Mouse (Mus musculus) left cerebral cortex, adult 8-10 months (tissue): ENCODE data around the gene Gm17783. TPM values are rescaled to one million over a fixed set of nuclear protein-coding genes. Genes with fewer than 3 reads are reported as not detected.
"Not testable (repeated sequence)": the region's sequence is repeated elsewhere in the genome, so short reads cannot be mapped to it uniquely, and the experiment has no call there.

ENCODE experiments used
- DNase-seq, 2 experiments: peaks; one replicate each; pipeline ENCODE4 v3.0.0; 2022; ENCODE audit warnings: low spot score in 2 of 2
- total RNA-seq, 4 experiments: library from RNA; stranded (reverse); gene quantifications; 2 replicates each; pipeline ENCODE4 v1.2.4; 2022

The Gm17783 gene
- not detected for total RNA-seq

- DNase-seq = no peak
Observed at GRCm38 (mm10) chr16:45531950-45532349, at the start of gene Gm17783. Gm17783 (minus strand) TSS chr16:45532050.

GRCm38 (mm10) chr16:45579883-45580282, 48.0 kb upstream of the Gm17783 start:
- DNase-seq = no peak

GRCm38 (mm10) chr16:45572307-45572706, 40.5 kb upstream of the Gm17783 start:
- no peak for DNase-seq

GRCm38 (mm10) chr16:45561747-45562146, 29.9 kb upstream of the Gm17783 start:
- no peak for DNase-seq

- DNase-seq = no peak
Observed at GRCm38 (mm10) chr16:45551579-45551978, 19.7 kb upstream of the Gm17783 start.

- DNase-seq = no peak
Observed at GRCm38 (mm10) chr16:45547982-45548381, 16.1 kb upstream of the Gm17783 start.

GRCm38 (mm10) chr16:45544341-45544740, 12.5 kb upstream of the Gm17783 start:
- DNase-seq = no peak

- no peak for DNase-seq
Observed at GRCm38 (mm10) chr16:45542108-45542507, 10.3 kb upstream of the Gm17783 start.

- not testable (repeated sequence) for DNase-seq
Observed at GRCm38 (mm10) chr16:45538342-45538741, 6.5 kb upstream of the Gm17783 start.

GRCm38 (mm10) chr16:45535009-45535408, 3.2 kb upstream of the Gm17783 start, which contains the start of gene Slc9c1:
Slc9c1 (plus strand) TSS chr16:45535309.
- DNase-seq = no peak

GRCm38 (mm10) chr16:45525551-45525950, 6.3 kb downstream of the Gm17783 start:
- no peak for DNase-seq

- DNase-seq = no peak
Observed at GRCm38 (mm10) chr16:45495326-45495725, 36.5 kb downstream of the Gm17783 start.

GRCm38 (mm10) chr16:45492927-45493326, 38.9 kb downstream of the Gm17783 start, which contains the start of gene Gm609:
Gm609 (minus strand) TSS chr16:45492969.
- no peak for DNase-seq

- no peak for DNase-seq
Observed at GRCm38 (mm10) chr16:45476991-45477390, 54.9 kb downstream of the Gm17783 start.

GRCm38 (mm10) chr16:45471836-45472235, 60.0 kb downstream of the Gm17783 start:
- not testable (repeated sequence) for DNase-seq

Other genes starting within 250 kb of the Gm17783 start
- 100 to 1,000 TPM in 2 of 4 experiments, 10 to 100 TPM in 2; 93.1 to 117 (median 102) TPM for gene Cd200, start 123.0 kb downstream of the Gm17783 start, total RNA-seq
- under 1 TPM; 0.25 to 0.41 (median 0.38) TPM for gene Gm609, start 39.1 kb downstream of the Gm17783 start, total RNA-seq
- not detected for gene Slc9c1, start 3.3 kb upstream of the Gm17783 start, total RNA-seq
- gene Gcsam, start 78.3 kb upstream of the Gm17783 start, total RNA-seq = not detected
- under 1 TPM in 3 of 4 experiments, not detected in 1; 0.16 to 0.55 (median 0.25) TPM for gene BC016579, start 122.0 kb upstream of the Gm17783 start, total RNA-seq
- gene Tmprss7, start 161.6 kb upstream of the Gm17783 start, total RNA-seq = 1 to 10 TPM; 1.3 to 3.3 (median 1.8) TPM
- gene Tagln3, start 192.6 kb upstream of the Gm17783 start, total RNA-seq = 100 to 1,000 TPM; 282 to 335 (median 308) TPM
- gene Abhd10, start 210.9 kb upstream of the Gm17783 start, total RNA-seq = 10 to 100 TPM; 18.8 to 25.5 (median 25.4) TPM